Mouse (Mus musculus): Measurements from ENCODE around the gene Plod3. TPM values are rescaled to one million over a fixed set of nuclear protein-coding genes. Genes with fewer than 3 reads are reported as not detected.
"Not testable (repeated sequence)": the region's sequence is repeated elsewhere in the genome, so short reads cannot be mapped to it uniquely, and the experiment has no call there.

The Plod3 gene
- 120 and 152 TPM in 2 replicates for polyA plus RNA-seq (2011; ENCODE audit: insufficient read length, low read depth, missing spikeins)

GRCm38 (mm10) chr5:136986695-136987137 lies at the start of gene Plod3:
Plod3 (plus strand) TSS chr5:136987019.
- TF ChIP-seq CTCF (IDR thresholded peaks at IDR 0.05; ENCODE audit: borderline replicate concordance, insufficient read depth, low read length) (no peak), POLR2A (IDR thresholded peaks at IDR 0.05; ENCODE audit: low read depth, low read length) (peak; percentile 61)
- H3K4me1 ChIP-seq (ENCODE audit: control insufficient read depth, insufficient read depth, low read length), result no peaks in the 10 kb centered on the region
- H3K27ac ChIP-seq (ENCODE audit: insufficient read depth, low read length), result peak within 1 kb of the TSS; percentile 84
- H3K4me3 ChIP-seq (ENCODE audit: insufficient read depth, low read length), result peak within 1 kb of the TSS; percentile 81

- TF ChIP-seq CTCF (IDR thresholded peaks at IDR 0.05; ENCODE audit: borderline replicate concordance, insufficient read depth, low read length), result no peak
- TF ChIP-seq POLR2A (IDR thresholded peaks at IDR 0.05; ENCODE audit: low read depth, low read length), result no peak
- Histone ChIP-seq H3K27ac (ENCODE audit: insufficient read depth, low read length) (no peak overlapping the region), H3K4me1 (ENCODE audit: control insufficient read depth, insufficient read depth, low read length) (no peaks in the 10 kb centered on the region)
Measured at GRCm38 (mm10) chr5:136937621-136938020, 49.2 kb upstream of the Plod3 start.

GRCm38 (mm10) chr5:136939284-136939683 lies 47.5 kb upstream of the Plod3 start:
- Histone ChIP-seq H3K4me1 (ENCODE audit: control insufficient read depth, insufficient read depth, low read length) (no peaks in the 10 kb centered on the region), H3K27ac (ENCODE audit: insufficient read depth, low read length) (no peak overlapping the region), H3K4me3 (ENCODE audit: insufficient read depth, low read length) (no peak overlapping the region)
- no peak for TF ChIP-seq CTCF (IDR thresholded peaks at IDR 0.05; ENCODE audit: borderline replicate concordance, insufficient read depth, low read length)
- no peak for TF ChIP-seq POLR2A (IDR thresholded peaks at IDR 0.05; ENCODE audit: low read depth, low read length)

More at GRCm38 (mm10) chr5:136937621-136938020, 49.2 kb upstream of the Plod3 start:
- no peak overlapping the region for H3K4me3 ChIP-seq (ENCODE audit: insufficient read depth, low read length)

GRCm38 (mm10) chr5:136940029-136940428 lies 46.8 kb upstream of the Plod3 start:
- not testable (repeated sequence) for H3K4me1 ChIP-seq (ENCODE audit: control insufficient read depth, insufficient read depth, low read length); H3K4me3 ChIP-seq (ENCODE audit: insufficient read depth, low read length); H3K27ac ChIP-seq (ENCODE audit: insufficient read depth, low read length)

GRCm38 (mm10) chr5:136940845-136941560 lies 45.8 kb upstream of the Plod3 start:
- H3K4me1 ChIP-seq (ENCODE audit: control insufficient read depth, insufficient read depth, low read length), result no peaks in the 10 kb centered on the region
- TF ChIP-seq CTCF (IDR thresholded peaks at IDR 0.05; ENCODE audit: borderline replicate concordance, insufficient read depth, low read length), result no peak
- TF ChIP-seq POLR2A (IDR thresholded peaks at IDR 0.05; ENCODE audit: low read depth, low read length), result no peak
- no peak overlapping the region for H3K27ac ChIP-seq (ENCODE audit: insufficient read depth, low read length)
- H3K4me3 ChIP-seq (ENCODE audit: insufficient read depth, low read length), result no peak overlapping the region

- TF ChIP-seq POLR2A (IDR thresholded peaks at IDR 0.05; ENCODE audit: low read depth, low read length), result no peak
- no peak for TF ChIP-seq CTCF (IDR thresholded peaks at IDR 0.05; ENCODE audit: borderline replicate concordance, insufficient read depth, low read length)
- no peak overlapping the region for H3K27ac ChIP-seq (ENCODE audit: insufficient read depth, low read length)
- no peak overlapping the region for H3K4me3 ChIP-seq (ENCODE audit: insufficient read depth, low read length)
- H3K4me1 ChIP-seq (ENCODE audit: control insufficient read depth, insufficient read depth, low read length), result no peaks in the 10 kb centered on the region
Measured at GRCm38 (mm10) chr5:136942781-136943180, 44.0 kb upstream of the Plod3 start.

GRCm38 (mm10) chr5:136943382-136943781 lies 43.4 kb upstream of the Plod3 start:
- TF ChIP-seq CTCF (IDR thresholded peaks at IDR 0.05; ENCODE audit: borderline replicate concordance, insufficient read depth, low read length), result no peak
- no peak for TF ChIP-seq POLR2A (IDR thresholded peaks at IDR 0.05; ENCODE audit: low read depth, low read length)
- Histone ChIP-seq H3K4me3 (ENCODE audit: insufficient read depth, low read length) (no peak overlapping the region), H3K4me1 (ENCODE audit: control insufficient read depth, insufficient read depth, low read length) (no peaks in the 10 kb centered on the region), H3K27ac (ENCODE audit: insufficient read depth, low read length) (no peak overlapping the region)

- H3K27ac ChIP-seq (ENCODE audit: insufficient read depth, low read length), result no peak overlapping the region
- TF ChIP-seq CTCF (IDR thresholded peaks at IDR 0.05; ENCODE audit: borderline replicate concordance, insufficient read depth, low read length) (no peak), POLR2A (IDR thresholded peaks at IDR 0.05; ENCODE audit: low read depth, low read length) (no peak)
- H3K4me1 ChIP-seq (ENCODE audit: control insufficient read depth, insufficient read depth, low read length), result no peaks in the 10 kb centered on the region
Measured at GRCm38 (mm10) chr5:136945084-136945483, 41.7 kb upstream of the Plod3 start.

GRCm38 (mm10) chr5:136947874-136948273 lies 38.9 kb upstream of the Plod3 start:
- no peak overlapping the region for H3K27ac ChIP-seq (ENCODE audit: insufficient read depth, low read length)
- TF ChIP-seq CTCF (IDR thresholded peaks at IDR 0.05; ENCODE audit: borderline replicate concordance, insufficient read depth, low read length), result no peak
- no peak for TF ChIP-seq POLR2A (IDR thresholded peaks at IDR 0.05; ENCODE audit: low read depth, low read length)
- H3K4me3 ChIP-seq (ENCODE audit: insufficient read depth, low read length), result no peak overlapping the region
- H3K4me1 ChIP-seq (ENCODE audit: control insufficient read depth, insufficient read depth, low read length), result no peaks in the 10 kb centered on the region

More at GRCm38 (mm10) chr5:136945084-136945483, 41.7 kb upstream of the Plod3 start:
- H3K4me3 ChIP-seq (ENCODE audit: insufficient read depth, low read length), result no peak overlapping the region

GRCm38 (mm10) chr5:136949551-136950336 lies 37.1 kb upstream of the Plod3 start:
- H3K4me3 ChIP-seq (ENCODE audit: insufficient read depth, low read length); H3K27ac ChIP-seq (ENCODE audit: insufficient read depth, low read length); H3K4me1 ChIP-seq (ENCODE audit: control insufficient read depth, insufficient read depth, low read length): not testable (repeated sequence)

All from embryonic fibroblast, embryonic 13.5 days (primary cell).